Mouse (Mus musculus) kidney, postnatal 4 days (tissue): Measurements from ENCODE around the gene Rfc2.

Source experiments
- DNase-seq, 2 experiments: peaks; one replicate each; pipeline ENCODE4 v3.0.0; 2021; ENCODE audit warnings: mixed read lengths in 2 of 2

The Rfc2 gene

DNA sequence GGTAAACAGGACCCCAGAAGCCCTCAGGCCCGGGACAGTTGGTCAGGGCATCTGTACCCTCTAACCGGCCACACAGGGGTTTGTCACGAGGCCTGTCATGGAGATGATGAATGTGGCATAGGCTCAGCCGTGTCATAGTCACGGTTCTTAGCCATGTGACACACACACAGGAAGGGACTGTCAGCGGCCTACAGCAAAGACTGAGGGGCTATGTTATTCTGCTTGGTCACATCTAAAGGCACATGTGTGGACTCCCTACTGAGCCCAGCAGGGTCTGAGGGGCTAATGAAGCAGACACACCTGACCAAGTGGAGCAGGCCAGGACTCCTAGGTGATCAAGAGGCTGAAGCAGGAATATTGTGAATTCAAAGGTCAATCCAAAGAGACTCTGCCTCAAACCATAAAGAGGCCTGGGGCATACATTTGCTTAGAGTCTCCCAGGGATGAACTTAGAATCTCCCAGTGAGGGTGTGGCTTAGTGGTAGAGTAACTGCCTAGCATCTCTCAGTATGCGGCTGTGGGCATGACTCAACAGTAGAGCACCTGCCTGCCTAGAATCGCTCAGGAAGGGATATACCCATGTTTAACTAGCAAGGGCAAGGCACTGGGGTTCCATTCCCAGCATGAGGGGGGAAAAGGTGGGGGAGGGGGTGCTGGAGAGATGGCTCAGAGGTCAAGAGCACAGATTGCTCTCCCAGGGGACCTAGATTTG lies 30.8 kb downstream of the Rfc2 start:
- DNase-seq, result no peak

GRCm38 (mm10) chr5:134613727-134614126 lies 32.6 kb downstream of the Rfc2 start:
- DNase-seq, result no peak

- DNase-seq, result no peak
Measured at GRCm38 (mm10) chr5:134614296-134614695, 33.1 kb downstream of the Rfc2 start.

DNA sequence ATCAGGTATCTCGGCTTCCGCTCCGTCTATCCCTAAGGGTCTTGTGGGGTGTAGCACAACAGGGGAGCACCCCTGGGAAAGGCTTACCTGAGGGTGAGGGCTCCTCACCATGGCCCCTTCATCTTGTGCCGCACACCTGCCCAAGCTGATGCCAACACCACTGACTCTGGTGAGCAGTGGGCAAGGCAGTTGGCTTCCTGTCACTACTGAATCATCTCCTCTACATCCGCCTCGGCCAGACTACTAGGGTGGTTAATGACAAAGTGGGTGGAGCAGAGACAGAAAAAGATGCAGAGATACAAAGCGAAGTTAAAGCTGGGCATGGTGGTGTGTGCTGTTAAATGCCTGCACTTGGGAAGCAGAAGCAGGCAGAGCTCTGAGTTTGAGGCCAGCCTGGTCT lies 33.6 kb downstream of the Rfc2 start, which contains the start of gene Lat2:
Gene Lat2, minus strand, starts transcription at position 224 of the 400 bp plus-strand sequence.
- DNase-seq, result no peak

DNA sequence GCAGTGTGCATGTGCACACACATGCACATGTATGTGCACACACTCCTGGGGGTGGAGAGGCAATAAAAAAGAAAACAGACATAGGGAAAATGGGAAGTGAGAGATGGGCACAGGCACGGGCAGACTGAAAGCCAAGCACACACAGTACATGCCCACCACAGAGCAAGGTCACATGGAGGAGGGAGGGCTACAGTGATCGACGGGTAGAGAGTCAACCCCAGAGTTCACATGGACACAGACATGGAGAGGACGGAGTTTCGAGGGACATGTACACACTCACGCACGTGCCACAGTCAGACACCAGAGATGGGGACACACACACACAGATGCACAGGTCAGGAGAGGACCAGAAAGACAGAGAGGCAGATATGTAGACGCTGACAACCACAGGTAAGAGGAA lies 34.2 kb downstream of the Rfc2 start:
- no peak for DNase-seq

DNA sequence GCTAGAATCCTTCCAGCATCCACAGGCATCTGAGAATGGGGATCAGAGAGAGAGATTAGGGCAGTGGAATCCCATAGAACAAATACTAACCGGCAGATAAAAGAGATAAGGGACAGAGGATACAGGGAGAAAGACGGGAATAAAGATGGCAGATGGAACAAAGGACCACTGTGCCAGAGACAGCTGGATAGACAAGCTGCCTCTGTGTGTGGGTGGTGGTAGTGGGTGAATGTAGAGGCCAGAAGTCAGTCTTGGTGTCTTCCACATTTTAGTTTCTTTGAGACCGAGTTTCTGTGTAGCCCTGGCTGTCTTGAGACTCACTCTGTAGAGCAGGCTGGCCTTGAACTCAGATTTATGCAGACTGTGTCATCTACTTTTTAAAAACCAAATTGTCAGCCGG lies 34.6 kb downstream of the Rfc2 start:
- DNase-seq, result no peak

DNA sequence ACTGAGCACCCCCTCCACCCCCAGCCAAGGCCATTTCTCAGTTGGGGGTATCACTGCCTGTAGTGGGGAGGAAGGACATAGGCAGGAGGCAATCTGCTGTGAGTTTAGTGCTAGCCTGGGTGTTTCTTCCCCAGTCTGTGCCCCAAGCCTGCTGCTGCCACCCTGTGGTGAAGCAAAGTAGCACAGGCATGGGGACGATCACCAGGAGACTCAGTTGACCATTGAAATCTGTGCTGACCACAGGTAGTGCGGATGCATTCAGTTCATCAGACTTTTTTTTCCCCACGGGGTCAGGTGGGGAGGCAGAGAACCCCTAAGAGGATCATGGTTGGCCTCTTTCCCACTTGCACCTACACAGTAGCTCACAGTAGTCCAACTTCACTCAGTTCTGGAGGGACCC lies 35.9 kb downstream of the Rfc2 start:
- DNase-seq, result peak; percentile 80 to 82

DNA sequence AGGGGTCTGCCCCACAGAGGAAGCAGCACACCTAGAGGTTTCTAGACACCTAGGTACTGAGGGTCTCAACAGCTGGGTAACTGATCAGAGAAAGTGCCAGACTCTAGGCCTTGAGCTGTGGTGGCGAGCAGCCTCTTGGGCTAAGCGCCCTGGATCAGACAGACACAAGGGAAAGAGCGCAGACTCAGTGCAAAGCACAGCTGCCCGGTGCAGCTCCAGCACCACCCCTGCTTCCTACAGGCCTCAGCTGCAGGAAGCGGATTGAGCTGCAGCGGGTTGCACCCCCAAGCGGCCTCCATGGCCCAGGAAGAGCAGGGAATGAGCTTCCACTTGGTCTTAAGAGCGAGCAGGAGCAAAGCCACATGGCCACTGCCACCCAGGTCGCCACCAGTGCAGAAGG lies 39.3 kb downstream of the Rfc2 start:
- no peak for DNase-seq

- DNase-seq, result no peak
Measured at GRCm38 (mm10) chr5:134621099-134621640, 40.0 kb downstream of the Rfc2 start.

- no peak for DNase-seq
Measured at GRCm38 (mm10) chr5:134622069-134622468, 40.9 kb downstream of the Rfc2 start.

- DNase-seq, result no peak
Measured at GRCm38 (mm10) chr5:134629508-134629907, 48.3 kb downstream of the Rfc2 start.

DNA sequence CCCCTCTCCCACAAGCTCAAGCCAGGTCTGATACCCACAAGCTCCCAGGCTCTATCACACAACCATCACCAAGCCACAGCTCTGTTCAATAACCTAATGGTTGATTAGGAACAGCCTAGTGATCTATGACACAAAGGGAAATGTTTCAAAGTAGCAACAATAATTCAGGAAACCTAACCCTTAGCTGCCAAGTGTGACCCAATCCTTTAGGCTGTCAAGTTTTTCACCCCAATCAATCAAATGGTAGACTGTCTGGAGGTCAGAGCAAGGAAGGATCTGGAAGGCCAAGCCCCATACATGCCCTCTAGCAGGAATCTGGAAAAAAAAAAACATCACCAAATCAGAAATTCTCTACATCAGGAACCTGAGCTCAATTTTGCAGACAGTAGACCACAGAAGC lies 49.7 kb downstream of the Rfc2 start:
- no peak for DNase-seq

GRCm38 (mm10) chr5:134632841-134633240 lies 51.7 kb downstream of the Rfc2 start:
- no peak for DNase-seq

GRCm38 (mm10) chr5:134637820-134638367 lies 56.7 kb downstream of the Rfc2 start:
- DNase-seq, result no peak

DNA sequence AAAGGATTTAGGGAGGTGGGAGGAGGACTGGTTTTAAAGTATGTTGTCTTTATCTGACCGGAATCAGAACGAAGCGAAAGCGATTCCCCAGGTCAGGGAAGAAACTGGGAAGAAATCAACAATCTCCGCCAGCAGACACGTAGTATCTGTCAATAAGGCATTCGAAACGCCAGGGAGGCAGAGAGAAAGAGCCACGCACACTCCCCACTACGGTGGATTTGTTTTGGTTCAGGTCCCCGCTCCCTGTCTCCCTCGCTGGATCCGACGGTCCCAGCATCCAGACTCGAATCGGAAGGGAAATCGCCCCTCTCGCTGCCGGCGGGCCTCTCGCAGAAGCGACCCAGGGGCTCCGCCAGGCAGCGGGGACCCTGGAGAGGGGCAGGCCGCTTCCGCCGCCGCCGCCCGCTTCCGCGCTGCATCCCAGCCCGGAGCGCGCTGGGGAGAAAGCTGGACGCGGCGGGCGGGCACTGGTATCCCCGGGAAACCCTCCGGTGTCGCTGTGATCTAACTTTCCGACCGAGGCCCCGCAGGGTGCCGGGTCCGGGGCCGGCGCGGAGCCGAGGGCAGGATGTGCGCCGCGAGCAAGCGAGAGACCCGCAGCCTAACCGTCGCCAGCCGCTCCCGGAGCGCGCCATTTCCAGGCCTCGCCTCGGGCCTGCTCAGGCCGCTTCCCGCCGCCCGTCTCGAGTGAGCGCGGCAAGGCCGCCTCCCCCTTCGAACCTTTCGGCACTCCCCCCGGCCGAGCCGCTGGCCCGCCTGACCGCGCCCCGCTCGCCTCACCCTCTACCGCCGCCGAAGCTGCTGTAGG lies 57.5 kb downstream of the Rfc2 start:
- DNase-seq, result no peak

GRCm38 (mm10) chr5:134639269-134639682 lies 58.1 kb downstream of the Rfc2 start, which contains the start of gene Eif4h:
Eif4h (minus strand) TSS chr5:134639490.
- peak; percentile 98 to 99 for DNase-seq

DNA sequence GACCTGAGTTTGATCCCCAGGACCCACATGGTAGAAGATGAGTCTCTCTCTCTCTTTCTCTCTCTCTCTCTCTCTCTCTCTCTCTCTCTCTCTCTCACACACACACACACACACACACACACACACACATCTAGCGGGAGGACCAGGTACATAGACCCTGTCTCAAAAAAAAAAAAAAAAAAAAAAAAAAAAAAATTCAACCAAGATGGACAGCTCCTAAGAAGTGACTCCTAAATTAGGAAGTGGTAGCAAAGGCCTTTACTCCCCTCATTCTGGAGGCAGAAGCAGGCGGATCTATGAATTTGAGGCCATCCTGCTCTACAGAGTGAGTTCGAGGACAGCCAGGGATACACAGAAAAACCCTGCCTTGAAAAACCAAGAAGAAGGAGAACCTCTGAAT lies 59.2 kb downstream of the Rfc2 start:
- DNase-seq, result no peak

GRCm38 (mm10) chr5:134644121-134644520 lies 63.0 kb downstream of the Rfc2 start:
- DNase-seq, result no peak

- no peak for DNase-seq
Measured at GRCm38 (mm10) chr5:134644643-134645118, 63.5 kb downstream of the Rfc2 start.

GRCm38 (mm10) chr5:134646461-134646860 lies 65.3 kb downstream of the Rfc2 start:
- no peak for DNase-seq

- no peak for DNase-seq
Measured at GRCm38 (mm10) chr5:134647394-134647793, 66.2 kb downstream of the Rfc2 start.

DNA sequence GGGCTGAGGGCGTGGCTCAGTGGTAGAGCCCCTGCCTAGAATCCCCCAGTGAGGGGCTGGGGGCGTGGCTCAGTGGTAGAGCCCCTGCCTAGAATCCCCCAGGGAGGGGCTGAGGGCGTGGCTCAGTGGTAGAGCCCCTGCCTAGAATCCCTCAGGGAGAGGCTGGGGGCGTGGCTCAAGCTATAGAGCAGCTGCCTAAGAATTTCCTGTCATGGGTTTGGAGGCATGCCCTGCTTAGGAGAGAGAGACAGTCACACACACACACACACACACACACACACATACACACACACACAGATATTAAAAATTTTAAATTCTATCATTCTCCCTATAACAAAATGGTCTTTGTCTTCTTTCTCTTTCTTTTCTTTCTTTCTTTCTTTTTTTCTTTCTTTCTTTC lies 67.8 kb downstream of the Rfc2 start:
- DNase-seq, result peak; percentile 55 to 64

DNA sequence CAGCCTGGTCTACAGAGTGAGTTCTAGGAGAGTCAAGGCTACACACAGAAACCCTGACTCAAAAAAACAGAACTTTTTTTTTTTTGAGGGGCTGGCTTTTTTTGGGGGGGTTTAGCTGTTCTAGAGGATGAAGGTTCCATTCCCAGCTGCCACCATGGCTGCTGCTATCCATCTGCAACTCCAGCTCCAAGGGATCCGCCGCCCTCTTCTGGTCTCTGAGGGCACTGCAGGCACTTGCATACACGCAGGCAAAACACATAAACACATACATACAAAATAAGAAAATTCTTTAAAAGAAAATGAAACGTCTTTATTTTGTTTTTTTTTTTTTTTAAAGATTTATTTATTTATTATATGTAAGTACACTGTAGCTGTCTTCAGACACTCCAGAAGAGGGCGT lies 69.8 kb downstream of the Rfc2 start:
- peak; percentile 79 to 82 for DNase-seq
